Comparison of ENCODE assay signal across 7 mouse cellular contexts in genomic region chr11:20914297-20914997, GRCm38 (mm10).
A peak's percentile ranks its signal among the peaks of the same experiment; 100 is the strongest.
DNase-seq lines count a peak whose midpoint lies in the region; ATAC-seq and TF ChIP-seq lines count a peak whose summit lies in the region.

No protein-coding gene starts in this region.

- peak; percentile 29; the same call in 1 of the 2 replicates for ATAC-seq in lung, embryonic 14.5 days (ENCODE audit: insufficient read depth)
- no peak; the same call in 1 of the 2 replicates for ATAC-seq in forebrain, embryonic 15.5 days (replicated peaks)
- peak; percentile 36; the same call in 1 of the 2 replicates for ATAC-seq in limb, embryonic 11.5 days (ENCODE audit: insufficient number of reproducible peaks, low FRiP score, low TSS enrichment, low read depth)
- ATAC-seq in neural tube, embryonic 15.5 days (ENCODE audit: low FRiP score) = peak; percentile 43
- no peak for ATAC-seq in erythroid progenitor cell, adult 5-6 weeks (replicated peaks; ENCODE audit: low FRiP score, poor library complexity, severe bottlenecking)

- peak overlapping the region; percentile 29; the same call in 1 of the 2 replicates for H3K4me2 ChIP-seq in lung, embryonic 14.5 days
- no peak overlapping the region for H3K4me2 ChIP-seq in forebrain, embryonic 15.5 days (replicated peaks)
- H3K4me2 ChIP-seq in limb, embryonic 11.5 days (ENCODE audit: low read depth, severe bottlenecking) = no peak overlapping the region
- H3K4me2 ChIP-seq in neural tube, embryonic 15.5 days = peak overlapping the region; percentile 25; the same call in 1 of the 2 replicates

- DNase-seq in lung, embryonic 14.5 days = no peak
- no peak for DNase-seq in lung, adult 18-20 months
- DNase-seq in limb, embryonic 11.5 days (ENCODE audit: low spot score) = no peak
- DNase-seq in left cerebral cortex, adult 8-10 months (ENCODE audit: low spot score in 2 of 2) = no peak

- peaks cover 24% of the 10 kb centered on the region for H3K4me1 ChIP-seq in lung, embryonic 14.5 days (ENCODE audit: insufficient read depth)
- H3K4me1 ChIP-seq in forebrain, embryonic 15.5 days = peaks cover 14% of the 10 kb centered on the region
- H3K4me1 ChIP-seq in limb, embryonic 11.5 days (ENCODE audit: control insufficient read depth, insufficient read depth, low read length) = peaks cover 9% of the 10 kb centered on the region; the same call in 1 of the 2 replicates
- peaks cover 26% of the 10 kb centered on the region for H3K4me1 ChIP-seq in neural tube, embryonic 15.5 days

- no peaks in the 10 kb centered on the region for H3K36me3 ChIP-seq in lung, embryonic 14.5 days (ENCODE audit: insufficient read depth)
- H3K36me3 ChIP-seq in forebrain, embryonic 15.5 days = no peaks in the 10 kb centered on the region
- no peaks in the 10 kb centered on the region for H3K36me3 ChIP-seq in limb, embryonic 11.5 days (ENCODE audit: control insufficient read depth, insufficient read depth, low read length)
- no peaks in the 10 kb centered on the region for H3K36me3 ChIP-seq in neural tube, embryonic 15.5 days

- H3K27me3 ChIP-seq in lung, embryonic 14.5 days (ENCODE audit: insufficient read depth, low read length) = no peaks in the 10 kb centered on the region
- no peaks in the 10 kb centered on the region for H3K27me3 ChIP-seq in forebrain, embryonic 15.5 days
- no peaks in the 10 kb centered on the region for H3K27me3 ChIP-seq in limb, embryonic 11.5 days (ENCODE audit: control insufficient read depth, insufficient read depth, low read length)
- H3K27me3 ChIP-seq in neural tube, embryonic 15.5 days (replicated peaks) = no peaks in the 10 kb centered on the region

- no peak overlapping the region for H3K9ac ChIP-seq in lung, embryonic 14.5 days
- no peak overlapping the region for H3K9ac ChIP-seq in forebrain, embryonic 15.5 days (replicated peaks)
- H3K9ac ChIP-seq in limb, embryonic 11.5 days (ENCODE audit: low read length) = no peak overlapping the region
- no peak overlapping the region for H3K9ac ChIP-seq in neural tube, embryonic 15.5 days (replicated peaks)

- H3K4me3 ChIP-seq in lung, embryonic 14.5 days (ENCODE audit: low read depth, low read length) = no peak overlapping the region
- H3K4me3 ChIP-seq in forebrain, embryonic 15.5 days = no peak overlapping the region
- H3K4me3 ChIP-seq in limb, embryonic 11.5 days (ENCODE audit: low read depth, low read length) = no peak overlapping the region
- H3K4me3 ChIP-seq in neural tube, embryonic 15.5 days (replicated peaks) = no peak overlapping the region

- H3K9me3 ChIP-seq in lung, embryonic 14.5 days (ENCODE audit: low read depth, low read length) = no peaks in the 10 kb centered on the region
- no peaks in the 10 kb centered on the region for H3K9me3 ChIP-seq in forebrain, embryonic 15.5 days
- H3K9me3 ChIP-seq in limb, embryonic 11.5 days (ENCODE audit: control insufficient read depth, low read length) = no peaks in the 10 kb centered on the region
- H3K9me3 ChIP-seq in neural tube, embryonic 15.5 days (replicated peaks) = no peaks in the 10 kb centered on the region

- H3K27ac ChIP-seq in lung, embryonic 14.5 days (ENCODE audit: low read depth) = peak overlapping the region; percentile 94
- H3K27ac ChIP-seq in forebrain, embryonic 15.5 days (replicated peaks) = peak overlapping the region; percentile 41
- no peak overlapping the region for H3K27ac ChIP-seq in limb, embryonic 11.5 days (replicated peaks; ENCODE audit: low read depth, low read length)
- H3K27ac ChIP-seq in neural tube, embryonic 15.5 days (replicated peaks) = peak overlapping the region; percentile 72

- WGBS in lung, embryonic 14.5 days = 43% methylated on average over 12 of the region's 12 CpGs
- 77% methylated on average over 12 of the region's 12 CpGs for WGBS in forebrain, embryonic 15.5 days
- 56% methylated on average over 12 of the region's 12 CpGs for WGBS in limb, embryonic 11.5 days
- WGBS in neural tube, embryonic 15.5 days = 66% methylated on average over 12 of the region's 12 CpGs

- no peak for TF ChIP-seq CTCF in lung, embryonic 14.5 days (IDR thresholded peaks at IDR 0.05; ENCODE audit: low read depth)

Comparison
In these comparisons a context has a peak if more than half of its experiments do, and no peak if none do; other contexts are left out.
1. ATAC-seq: peak in lung, embryonic 14.5 days (single experiment), limb, embryonic 11.5 days (single experiment) and neural tube, embryonic 15.5 days (single experiment); none in forebrain, embryonic 15.5 days (single experiment) and erythroid progenitor cell, adult 5-6 weeks (single experiment).
2. H3K4me2 ChIP-seq: peak in lung, embryonic 14.5 days (single experiment) and neural tube, embryonic 15.5 days (single experiment); none in forebrain, embryonic 15.5 days (single experiment) and limb, embryonic 11.5 days (single experiment).